Mouse (Mus musculus) cerebellum, postnatal 14 days (tissue): ENCODE measurements around the gene Gm266.

ENCODE experiments used
- DNase-seq, 2 experiments: peaks; one replicate each; pipeline ENCODE4 v3.0.0; 2021; ENCODE audit warnings: mixed read lengths in 2 of 2

Gene Gm266

DNA sequence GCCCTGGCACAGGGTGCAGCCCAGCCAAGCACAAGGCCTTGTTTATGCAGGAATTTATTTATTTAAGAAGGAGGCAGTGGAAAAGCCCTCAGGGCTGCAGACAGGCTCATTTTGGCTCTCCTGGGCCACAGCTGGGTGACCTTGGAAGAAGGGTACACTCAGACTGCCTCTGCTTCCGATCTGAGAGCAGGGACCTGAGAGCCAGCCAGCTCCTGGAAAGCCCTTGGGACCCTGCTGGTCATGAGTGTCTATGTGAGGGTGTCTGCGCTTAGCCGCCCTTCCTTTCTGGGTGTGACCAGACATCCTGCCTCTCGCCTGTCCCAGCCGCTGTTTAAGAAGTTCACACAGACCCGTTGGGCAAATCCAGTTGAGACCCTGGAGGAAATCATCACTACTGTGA is 35.3 kb downstream of the Gm266 start:
- DNase-seq = no peak

DNA sequence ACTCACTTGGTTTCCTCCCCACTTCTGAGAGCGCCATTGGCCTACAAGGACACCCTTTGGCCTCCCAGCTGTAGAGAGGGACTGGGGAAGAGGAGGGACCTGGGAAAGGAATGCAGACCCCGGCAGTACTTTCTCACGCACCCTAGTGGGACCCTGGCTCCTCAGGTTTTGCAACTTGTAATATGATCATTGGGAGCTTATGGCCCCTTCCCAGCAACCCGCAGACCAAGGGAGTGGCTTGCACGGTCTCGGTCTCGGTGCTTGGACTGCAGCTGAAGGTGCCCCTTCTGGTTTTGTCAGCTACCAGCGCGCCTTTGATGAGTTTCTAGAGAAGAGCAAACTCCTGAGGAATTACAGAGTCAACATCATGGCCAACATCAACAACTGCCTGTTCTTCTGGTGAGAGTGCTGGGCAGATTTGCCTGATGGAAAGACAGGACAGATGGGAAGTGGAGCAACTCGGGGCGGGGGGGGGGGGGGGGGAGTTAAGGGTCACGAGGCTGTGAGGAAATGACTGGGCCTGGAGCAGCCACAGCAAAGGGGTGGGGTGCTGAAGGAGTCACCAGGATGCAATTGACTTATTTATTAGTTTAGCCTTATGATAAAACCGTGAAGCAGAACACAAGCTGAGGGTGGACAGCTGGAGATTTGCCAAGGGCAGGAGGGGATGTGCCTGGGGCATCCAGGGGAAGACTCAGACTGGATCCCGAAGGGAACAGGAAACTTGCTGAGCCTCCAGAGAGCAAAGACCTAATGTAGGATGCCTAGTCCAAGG is 36.5 kb downstream of the Gm266 start:
- DNase-seq = no peak

DNA sequence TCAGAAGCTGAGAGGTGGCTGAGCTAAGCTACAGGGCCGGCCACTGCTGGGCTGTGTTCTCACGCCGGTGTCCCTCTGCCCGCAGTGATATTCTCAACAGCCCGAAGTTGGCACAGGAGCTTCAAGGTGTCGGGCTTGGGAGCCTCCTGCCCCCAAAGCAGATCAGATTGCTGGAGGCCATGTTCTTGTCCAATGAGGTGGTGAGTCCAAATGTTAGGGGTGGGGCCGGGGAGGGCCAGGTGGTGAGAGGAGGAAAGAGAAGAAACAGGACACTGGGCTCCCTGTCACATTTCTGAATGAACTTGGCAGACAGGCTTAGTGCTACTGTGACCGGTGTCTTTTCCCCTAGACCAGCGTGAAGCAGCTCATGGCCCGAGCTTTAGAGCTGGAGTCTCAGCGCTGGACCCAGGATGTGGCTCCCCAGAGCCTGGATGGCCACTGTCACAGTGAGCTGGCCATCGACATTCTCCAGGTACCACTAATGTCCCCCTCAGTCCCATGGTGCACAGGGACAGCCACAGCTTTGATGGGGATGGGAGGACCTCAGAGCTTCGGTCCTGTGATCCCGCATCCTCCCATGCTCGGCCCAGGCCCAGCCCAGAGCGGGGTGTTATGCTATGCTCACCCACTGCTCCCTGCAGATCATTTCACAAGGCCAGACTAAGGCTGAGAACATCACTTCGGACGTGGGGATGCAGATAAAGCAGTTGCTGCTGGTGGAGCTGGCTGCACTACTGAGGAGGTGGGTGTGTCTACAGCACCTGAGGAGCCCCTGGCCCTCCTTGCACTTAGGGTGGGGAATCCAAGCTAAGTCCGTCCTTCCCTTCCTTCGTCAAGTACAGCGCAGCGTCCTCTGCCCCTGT is 37.5 kb downstream of the Gm266 start:
- DNase-seq = no peak

GRCm38 (mm10) chr12:111447350-111447749 is 38.3 kb downstream of the Gm266 start:
- DNase-seq = no peak

GRCm38 (mm10) chr12:111446745-111447144 is 38.9 kb downstream of the Gm266 start:
- DNase-seq = no peak

DNA sequence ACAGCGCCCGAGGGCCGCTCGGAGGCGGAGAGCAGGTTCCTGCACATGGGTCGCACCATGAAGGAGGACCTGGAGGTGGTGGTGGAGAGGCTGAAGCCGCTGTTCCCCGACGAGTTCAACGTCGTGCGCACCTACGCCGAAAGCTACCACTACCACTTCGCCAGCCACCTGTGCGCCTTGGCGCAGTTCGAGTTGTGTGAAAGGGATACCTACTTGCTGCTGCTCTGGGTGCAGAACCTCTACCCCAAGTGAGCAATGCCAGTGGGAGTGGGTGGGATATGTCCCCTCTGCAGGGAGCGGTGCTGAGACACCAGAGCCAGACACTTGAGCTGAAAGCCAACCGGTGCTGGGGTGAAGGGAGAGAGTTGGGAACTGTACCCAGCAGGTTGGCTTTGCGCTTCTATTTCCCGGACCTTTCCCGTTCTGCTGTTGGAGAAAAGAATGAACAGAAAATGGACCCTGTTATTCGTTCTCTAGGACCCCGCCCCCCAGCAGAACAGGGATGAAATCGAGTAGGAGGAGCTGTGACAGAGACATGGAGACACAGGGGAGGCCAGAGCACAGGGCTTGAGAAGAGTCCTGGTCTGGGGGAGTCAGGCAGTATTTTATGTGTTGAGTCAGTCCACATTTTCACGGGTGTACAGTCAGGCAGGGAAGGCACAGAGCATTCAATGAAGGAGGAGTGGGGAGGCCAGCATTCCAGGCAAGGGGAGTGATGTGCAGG is 39.6 kb downstream of the Gm266 start:
- no peak for DNase-seq

DNA sequence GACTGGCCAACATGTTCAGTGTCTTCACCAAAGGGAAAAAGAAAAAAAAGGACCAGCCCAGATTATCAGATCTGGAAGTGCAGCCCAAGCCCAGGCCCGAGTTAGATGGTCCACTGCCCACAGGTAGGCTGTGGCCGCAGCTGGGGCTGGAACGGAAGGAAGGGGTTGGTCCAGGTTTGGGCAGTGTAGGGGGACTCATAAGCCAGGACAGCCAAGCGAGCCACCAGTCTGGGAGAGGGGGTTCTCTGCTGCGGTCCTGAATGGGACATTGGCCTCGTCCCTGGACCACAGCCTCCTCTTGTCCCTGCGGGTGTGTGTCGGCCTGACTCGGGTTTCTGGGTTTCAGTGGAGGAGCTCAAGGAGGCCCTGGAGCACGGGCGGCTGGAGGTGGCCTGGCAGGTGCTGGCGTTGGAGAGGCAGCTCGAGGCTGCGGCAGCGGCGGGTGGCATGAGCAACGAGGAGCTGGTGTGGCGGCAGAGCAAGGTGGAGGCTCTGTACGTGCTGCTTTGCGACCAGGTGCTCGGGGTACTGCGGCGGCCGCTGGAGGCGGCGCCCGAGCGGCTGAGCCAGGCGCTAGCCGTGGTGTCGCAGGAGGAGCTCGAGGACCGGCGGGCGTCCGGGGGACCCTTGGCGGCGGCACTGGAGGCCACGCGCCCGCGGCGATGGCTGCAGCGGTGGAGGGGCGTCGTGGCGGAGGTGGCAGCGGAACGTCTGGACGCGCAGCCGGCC is 40.3 kb downstream of the Gm266 start:
- DNase-seq = no peak

DNA sequence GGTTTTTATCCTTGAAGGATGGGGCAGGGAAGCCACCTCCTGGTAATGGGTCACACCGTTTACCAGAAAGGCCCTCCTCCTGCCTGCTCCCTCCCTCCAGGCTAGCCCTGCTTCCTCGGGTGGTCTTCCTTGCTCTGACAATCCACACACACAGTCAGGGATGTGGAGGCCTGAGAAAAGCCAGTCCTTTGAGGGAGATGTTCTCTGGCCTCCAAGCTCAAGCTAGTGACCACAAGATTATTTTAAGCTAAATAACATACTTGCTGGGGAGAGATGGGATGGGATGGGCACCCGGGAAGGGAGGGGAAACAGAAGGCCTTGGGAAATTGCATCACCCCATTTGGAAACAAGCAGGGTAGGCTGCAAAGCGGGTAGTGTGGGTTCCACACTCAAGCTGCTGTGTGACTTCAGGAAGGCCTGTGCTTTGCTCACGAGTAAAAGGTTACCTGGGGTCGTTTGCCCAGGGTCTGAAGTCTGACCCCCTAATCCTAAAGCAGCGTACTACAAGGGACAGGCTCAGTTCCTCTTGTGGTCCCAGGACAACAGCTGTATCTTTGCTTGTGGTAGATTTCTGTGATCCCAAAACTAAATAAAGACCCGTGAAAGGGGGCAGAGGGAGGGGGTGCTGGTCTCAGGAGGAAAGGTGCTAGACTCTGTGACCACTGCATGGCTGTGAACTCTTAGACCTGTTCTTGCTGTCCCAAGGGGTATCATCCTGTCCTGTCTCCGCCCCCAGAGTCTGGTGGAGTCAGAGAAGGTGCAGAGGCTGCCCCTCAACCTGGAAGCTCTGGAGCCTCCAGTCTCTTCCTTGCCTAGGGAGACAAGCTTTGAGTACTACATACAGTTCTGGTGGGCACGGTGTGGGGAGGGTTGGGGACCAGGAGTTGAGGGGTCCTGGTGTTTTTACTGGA is 41.4 kb downstream of the Gm266 start:
- DNase-seq = no peak

DNA sequence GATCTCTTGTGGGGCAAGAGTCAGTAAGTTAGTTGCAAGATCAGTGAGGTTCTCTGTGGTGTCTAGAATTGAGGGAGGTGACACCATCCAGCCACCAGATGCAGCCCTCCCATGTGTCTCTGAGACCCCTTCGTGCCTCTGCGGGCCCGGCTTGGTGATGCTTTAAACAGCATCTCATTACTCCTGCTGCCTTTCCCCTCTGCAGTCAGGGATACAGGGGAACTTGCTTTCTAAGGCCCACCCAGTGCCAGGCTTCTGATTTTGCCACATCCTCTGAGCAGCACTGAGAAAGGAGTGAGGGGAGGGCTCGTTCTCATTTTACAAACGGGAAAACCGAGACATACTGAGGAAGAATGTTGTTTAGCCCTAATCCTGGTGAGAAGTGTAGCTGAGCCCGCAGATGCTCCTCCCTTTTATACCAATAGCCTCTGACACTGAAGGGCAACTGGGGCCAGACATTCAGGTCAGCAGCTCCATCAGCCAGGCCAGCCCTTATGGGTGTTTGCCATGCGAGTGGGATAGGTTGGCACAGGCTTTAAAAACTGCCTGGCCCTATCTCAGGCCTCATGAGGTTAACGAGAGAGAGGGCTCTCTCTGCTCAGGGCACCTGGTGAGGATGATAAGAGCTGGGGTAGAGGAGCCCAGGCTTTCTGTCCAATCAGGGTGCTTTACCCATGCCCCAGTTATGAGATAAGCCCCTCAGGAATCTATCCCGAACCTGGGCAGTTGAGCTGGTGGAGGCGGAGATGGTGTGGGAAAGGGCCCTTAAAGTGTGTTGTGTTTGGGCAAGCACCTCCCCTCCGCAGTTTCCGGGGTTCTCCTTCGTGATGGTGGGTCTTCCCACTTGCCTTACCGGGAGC is 42.4 kb downstream of the Gm266 start:
- no peak for DNase-seq

DNA sequence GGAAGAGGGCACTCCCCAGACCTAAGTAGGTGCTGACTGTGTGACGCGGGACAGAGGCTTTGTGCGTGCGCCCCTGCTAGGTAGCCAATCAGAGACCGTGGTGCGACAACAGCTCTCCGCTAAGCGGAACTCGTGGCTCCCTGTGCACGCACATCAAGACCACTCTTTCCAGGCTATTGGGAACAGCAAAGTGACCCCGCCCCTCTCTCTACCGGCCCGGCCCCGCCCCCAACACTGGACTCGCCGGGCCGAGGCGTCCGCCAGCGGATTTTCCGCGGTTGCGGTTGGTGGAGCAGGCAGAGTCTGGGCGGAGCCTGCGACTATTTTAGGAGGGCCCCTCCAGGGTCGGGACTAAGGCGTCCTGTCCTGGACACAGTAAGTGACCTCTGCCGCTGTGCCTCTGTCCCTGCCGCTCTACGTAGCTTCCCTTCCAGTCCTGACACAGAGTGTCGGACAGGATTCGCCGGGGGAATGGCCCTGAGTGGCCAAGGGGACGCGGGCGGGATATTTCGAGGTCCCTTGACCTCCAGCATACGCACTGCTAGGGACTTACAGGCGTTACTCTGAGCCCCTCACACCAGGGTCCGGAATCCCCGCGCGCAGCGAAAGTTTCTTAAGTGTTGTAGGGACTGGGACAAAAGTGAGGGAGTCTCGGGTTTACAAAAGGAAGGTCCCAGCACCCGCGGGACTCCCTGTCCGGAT is 43.2 kb downstream of the Gm266 start, which contains the start of gene Tnfaip2:
Gene Tnfaip2, plus strand, starts transcription at position 161 of the 702 bp plus-strand sequence.
- DNase-seq = no peak

DNA sequence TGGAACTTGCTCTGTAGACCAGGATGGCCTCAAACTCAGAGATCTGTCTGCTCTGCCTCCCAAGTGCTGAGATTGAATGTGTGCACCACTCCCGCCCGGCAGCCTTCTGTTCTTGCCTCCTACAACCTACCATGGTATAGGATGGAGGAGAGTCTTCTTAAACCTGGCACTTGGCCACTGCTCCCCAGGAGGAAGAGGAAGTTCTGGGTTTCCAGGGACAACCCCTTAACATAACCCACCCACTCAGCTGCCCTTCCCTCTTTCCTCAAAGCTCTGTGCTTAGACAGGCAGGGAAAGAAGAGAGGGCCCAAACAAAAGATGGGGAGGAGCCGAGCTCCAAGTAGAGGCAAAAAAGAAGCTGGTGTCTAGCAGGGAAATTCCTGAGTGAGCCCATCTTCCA is 44.1 kb downstream of the Gm266 start:
- DNase-seq = no peak

DNA sequence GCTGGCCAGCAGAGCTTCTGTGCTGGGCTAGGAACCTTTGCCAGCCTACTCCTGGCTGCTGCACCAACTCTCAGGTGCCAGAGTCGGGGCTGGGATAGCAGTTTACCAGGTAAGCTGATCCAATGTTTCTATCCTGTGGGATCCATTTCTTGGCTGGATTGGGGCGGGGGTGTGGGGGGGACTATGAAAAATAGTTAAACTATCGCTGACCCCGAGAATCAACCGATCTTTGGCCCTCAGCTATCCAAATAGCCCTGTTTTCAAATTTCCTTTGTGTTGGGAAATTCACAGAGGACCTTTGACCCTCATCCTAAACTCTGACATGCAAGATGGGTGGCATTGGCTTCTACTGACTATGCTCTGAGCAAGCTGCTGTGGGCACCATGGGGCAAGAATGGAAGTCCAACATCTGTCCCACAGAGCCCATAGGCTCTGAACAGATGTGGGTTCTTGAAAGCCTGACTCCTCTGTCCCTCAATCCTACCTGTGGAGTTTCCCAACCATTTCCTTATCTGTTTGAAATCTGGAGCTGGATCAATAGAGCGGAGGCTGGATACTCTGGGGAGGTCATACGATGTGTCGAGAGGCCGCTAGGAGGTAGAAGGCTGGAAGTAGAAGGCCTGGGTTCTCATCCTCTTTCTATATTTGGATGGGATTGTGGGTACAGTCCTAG is 44.8 kb downstream of the Gm266 start:
- DNase-seq = no peak

GRCm38 (mm10) chr12:111438850-111439249 is 46.8 kb downstream of the Gm266 start:
- no peak for DNase-seq

DNA sequence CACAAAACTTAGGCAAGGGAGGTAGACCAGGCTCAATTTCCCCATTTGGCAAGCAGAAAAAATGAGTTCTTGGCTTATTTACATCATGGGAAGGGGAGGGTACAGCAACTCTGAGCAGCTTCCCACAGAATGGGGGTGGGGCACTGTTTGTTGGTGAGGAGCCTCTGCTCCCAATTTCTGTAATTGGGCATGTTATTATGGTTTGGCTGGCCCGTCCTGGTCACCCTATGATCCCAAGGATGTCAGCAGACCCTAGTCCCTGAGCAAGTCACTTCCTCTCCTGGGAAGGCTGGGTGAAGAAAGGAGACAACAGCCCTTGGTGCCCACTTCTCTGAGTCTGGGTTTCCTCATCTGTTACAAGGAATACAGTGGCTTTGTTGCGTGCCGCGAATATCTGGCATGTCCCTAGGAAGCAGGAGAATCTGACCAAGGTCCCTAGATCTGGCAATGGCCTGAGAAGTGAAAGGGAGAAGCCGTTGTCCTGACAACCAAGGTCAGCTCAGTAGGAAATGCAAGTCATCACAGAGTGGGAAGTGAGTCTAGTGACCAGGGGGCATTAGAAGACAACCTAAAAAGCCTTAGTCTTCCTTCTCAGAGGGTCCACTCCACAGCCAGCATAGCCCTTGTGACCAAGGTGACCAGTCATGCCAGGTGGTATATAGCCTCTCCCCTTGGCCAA is 48.3 kb downstream of the Gm266 start:
- DNase-seq = no peak

- DNase-seq = no peak
These were observed 49.0 kb downstream of the Gm266 start for GRCm38 (mm10) chr12:111436640-111437039.

- no peak for DNase-seq
These were observed 49.5 kb downstream of the Gm266 start for GRCm38 (mm10) chr12:111436170-111436569.

DNA sequence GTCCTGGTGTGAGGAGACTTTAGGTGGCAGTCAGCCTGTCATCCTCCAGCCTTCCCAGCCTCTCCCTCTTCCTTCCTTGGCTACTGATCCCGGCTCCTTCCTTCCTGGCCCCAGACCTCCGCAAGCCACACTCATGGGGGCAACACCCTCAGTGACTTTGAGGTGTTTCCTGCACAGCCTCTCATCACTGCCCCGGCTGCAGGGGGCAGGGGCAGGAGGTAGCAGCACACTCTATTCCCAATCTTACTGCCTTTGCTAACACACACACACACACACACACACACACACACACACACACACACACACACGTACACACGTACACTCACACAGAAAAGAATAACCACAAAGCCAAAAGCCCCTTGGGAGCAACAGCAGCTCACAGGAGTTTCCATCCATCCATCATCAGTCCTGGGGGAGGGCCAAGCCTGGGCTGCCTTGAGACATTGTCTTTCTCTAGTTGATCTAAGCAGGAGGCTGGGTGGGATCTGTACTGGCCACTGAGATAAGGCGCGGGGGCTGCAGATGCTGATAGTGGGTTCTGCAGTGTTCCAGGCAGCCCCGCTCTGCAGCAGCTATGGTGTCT is 50.8 kb downstream of the Gm266 start:
- no peak for DNase-seq
